In the genomic region with DNA sequence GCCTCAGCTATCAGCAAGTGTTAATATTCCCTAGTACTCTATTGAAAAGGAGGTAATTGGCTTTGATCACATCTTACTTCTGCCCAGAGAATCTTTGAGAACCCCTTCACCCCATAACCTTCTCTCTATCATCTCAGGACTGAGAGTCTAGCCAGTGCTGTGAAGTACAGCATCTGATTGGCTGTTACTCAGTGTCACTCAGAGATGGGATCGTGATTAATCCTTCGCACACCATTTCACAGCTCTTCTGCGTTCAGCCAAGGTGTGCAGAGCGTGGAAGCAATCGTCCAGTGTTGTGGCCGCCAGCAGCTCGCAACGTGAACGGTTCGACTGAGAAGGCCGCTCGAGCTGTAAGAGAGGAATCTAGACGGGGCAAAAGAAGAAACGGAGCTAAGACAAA, we compare ENCODE assay signal across 16 mouse cellular contexts.
DNase-seq lines count a peak whose midpoint lies in the region; ATAC-seq lines count a peak whose summit lies in the region.
"Had no signal": no experiment of that assay in that cellular context is flagged by ENCODE, and none has a peak within 500 bp of the region (broad histone marks: within the 10 kb centered on the region; RNA-seq: fewer than 3 reads in every experiment).

No protein-coding gene starts in this region.

- H3K4me2 ChIP-seq in kidney, embryonic 14.5 days (replicated peaks; ENCODE audit: low read depth, low read length), result peak overlapping the region; percentile 22; the same call in 1 of the 2 replicates
- 0 out of 2 replicates have a peak overlapping the region, but pooled peaks have one; percentile 9 for H3K4me2 ChIP-seq in embryonic facial prominence, embryonic 12.5 days (replicated peaks)
- 0 out of 2 replicates have a peak overlapping the region, but pooled peaks have one; percentile 14 for H3K4me2 ChIP-seq in forebrain, embryonic 14.5 days (ENCODE audit: low read length)
- no peak overlapping the region for H3K4me2 ChIP-seq in midbrain, embryonic 14.5 days (ENCODE audit: low read length)
- H3K4me2 ChIP-seq: liver, embryonic 11.5 days had no signal

- H3K4me3 ChIP-seq in kidney, embryonic 14.5 days (ENCODE audit: low read length), result no peak overlapping the region
- H3K4me3 ChIP-seq in embryonic facial prominence, embryonic 12.5 days, result no peak overlapping the region
- H3K4me3 ChIP-seq in forebrain, embryonic 14.5 days (ENCODE audit: low read depth, low read length), result no peak overlapping the region
- H3K4me3 ChIP-seq in midbrain, embryonic 14.5 days (replicated peaks; ENCODE audit: low read depth, low read length), result no peak overlapping the region
- H3K4me3 ChIP-seq: erythroblast, embryonic 14.5 days; heart, adult 2 months; megakaryocyte, embryonic 14.5 days had no signal

- H3K27ac ChIP-seq in kidney, embryonic 14.5 days (ENCODE audit: low read depth, low read length), result no peak overlapping the region
- H3K27ac ChIP-seq in embryonic facial prominence, embryonic 12.5 days, result no peak overlapping the region
- no peak overlapping the region for H3K27ac ChIP-seq in forebrain, embryonic 14.5 days (ENCODE audit: low read depth, low read length)
- no peak overlapping the region for H3K27ac ChIP-seq in midbrain, embryonic 14.5 days (replicated peaks; ENCODE audit: low read depth, low read length)
- H3K27ac ChIP-seq: heart, adult 2 months had no signal

- H3K9ac ChIP-seq in kidney, embryonic 14.5 days (ENCODE audit: low read depth, low read length), result no peak overlapping the region
- no peak overlapping the region for H3K9ac ChIP-seq in embryonic facial prominence, embryonic 12.5 days
- no peak overlapping the region for H3K9ac ChIP-seq in forebrain, embryonic 14.5 days (ENCODE audit: low read length)
- H3K9ac ChIP-seq in midbrain, embryonic 14.5 days (replicated peaks; ENCODE audit: low read length), result no peak overlapping the region

- WGBS in kidney, embryonic 14.5 days, result 35% methylated on average over 13 of the region's 14 CpGs
- 49% methylated on average over 14 of the region's 14 CpGs for WGBS in embryonic facial prominence, embryonic 12.5 days
- WGBS in forebrain, embryonic 14.5 days, result 38% methylated on average over 13 of the region's 14 CpGs
- 46% methylated on average over 12 of the region's 14 CpGs for WGBS in midbrain, embryonic 14.5 days

- no peaks in the 10 kb centered on the region for H3K36me3 ChIP-seq in kidney, embryonic 14.5 days (ENCODE audit: control insufficient read depth, insufficient read depth, low read length)
- no peaks in the 10 kb centered on the region for H3K36me3 ChIP-seq in embryonic facial prominence, embryonic 12.5 days
- no peaks in the 10 kb centered on the region for H3K36me3 ChIP-seq in forebrain, embryonic 14.5 days (ENCODE audit: control insufficient read depth, insufficient read depth, low read length)
- H3K36me3 ChIP-seq in midbrain, embryonic 14.5 days (ENCODE audit: control insufficient read depth, insufficient read depth, low read length), result no peaks in the 10 kb centered on the region

- no peaks in the 10 kb centered on the region for H3K9me3 ChIP-seq in kidney, embryonic 14.5 days (ENCODE audit: control insufficient read depth, low read length)
- H3K9me3 ChIP-seq in embryonic facial prominence, embryonic 12.5 days, result no peaks in the 10 kb centered on the region
- 0 out of 2 replicates have a peak, but pooled peaks cover 3% of the 10 kb centered on the region for H3K9me3 ChIP-seq in forebrain, embryonic 14.5 days (replicated peaks; ENCODE audit: control insufficient read depth, low read length)
- no peaks in the 10 kb centered on the region for H3K9me3 ChIP-seq in midbrain, embryonic 14.5 days (ENCODE audit: control insufficient read depth, low read length)

- peaks cover 8% of the 10 kb centered on the region; the same call in 1 of the 2 replicates for H3K4me1 ChIP-seq in kidney, embryonic 14.5 days (ENCODE audit: control insufficient read depth, insufficient read depth, low read length)
- peaks cover 5% of the 10 kb centered on the region; the same call in 1 of the 2 replicates for H3K4me1 ChIP-seq in embryonic facial prominence, embryonic 12.5 days
- H3K4me1 ChIP-seq in forebrain, embryonic 14.5 days (ENCODE audit: control insufficient read depth, insufficient read depth, low read length), result no peaks in the 10 kb centered on the region
- H3K4me1 ChIP-seq in midbrain, embryonic 14.5 days (ENCODE audit: control insufficient read depth, insufficient read depth, low read length), result no peaks in the 10 kb centered on the region
- H3K4me1 ChIP-seq: megakaryocyte, embryonic 14.5 days had no signal

- DNase-seq in kidney, adult 18-20 months, result no peak
- no peak for DNase-seq in forebrain, embryonic 14.5 days (ENCODE audit: low spot score)
- DNase-seq in midbrain, embryonic 14.5 days, result peak; percentile 34
- DNase-seq in urinary bladder, postnatal 25 days (ENCODE audit: low spot score), result no peak
- DNase-seq in spleen, adult 18-20 months, result no peak
- DNase-seq: adrenal gland, adult 8-10 months; cerebellum, adult 2 months; heart, adult 2 months; heart, postnatal 10 days; kidney, postnatal 14 days; thymus, adult 18-20 months had no signal

- no peaks in the 10 kb centered on the region; the same call in 1 of the 2 replicates for H3K27me3 ChIP-seq in kidney, embryonic 14.5 days (ENCODE audit: control insufficient read depth, insufficient read depth, low read length)
- peaks cover 6% of the 10 kb centered on the region; the same call in 1 of the 2 replicates for H3K27me3 ChIP-seq in embryonic facial prominence, embryonic 12.5 days
- H3K27me3 ChIP-seq in forebrain, embryonic 14.5 days (replicated peaks; ENCODE audit: control insufficient read depth, insufficient read depth, low read length), result no peaks in the 10 kb centered on the region
- H3K27me3 ChIP-seq in midbrain, embryonic 14.5 days (ENCODE audit: control insufficient read depth, insufficient read depth, low read length), result no peaks in the 10 kb centered on the region

- ATAC-seq in kidney, embryonic 14.5 days (ENCODE audit: low FRiP score, low TSS enrichment), result no peak
- no peak for ATAC-seq in embryonic facial prominence, embryonic 12.5 days (ENCODE audit: insufficient number of reproducible peaks, insufficient read depth, low FRiP score, low TSS enrichment)
- peak; percentile 48; the same call in 1 of the 2 replicates for ATAC-seq in forebrain, embryonic 14.5 days
- no peak for ATAC-seq in midbrain, embryonic 14.5 days (ENCODE audit: low FRiP score, low TSS enrichment)
